Mouse (Mus musculus): ENCODE results near the gene Zgpat.

GRCm38 (mm10) chr2:181379778-181380177 is 15.1 kb downstream of the Zgpat start, which contains the start of gene Lime1:
- TF ChIP-seq CTCF (IDR thresholded peaks at IDR 0.05; ENCODE audit: control insufficient read depth, insufficient read depth, insufficient replicate concordance, low read depth, low read length) (no peak), POLR2A (IDR thresholded peaks at IDR 0.05; ENCODE audit: control insufficient read depth, low read depth, low read length) (no peak)
